Mouse (Mus musculus) urinary bladder, postnatal 36 days (tissue): ENCODE measurements around the gene Nosip.

Source experiments
- DNase-seq, 2 experiments: peaks; one replicate each; pipeline ENCODE4 v3.0.0; 2022; ENCODE audit warnings: low spot score in 2 of 2, mixed read lengths in 1 of 2

Nosip gene

GRCm38 (mm10) chr7:45035631-45036030, 26.6 kb upstream of the Nosip start:
- no peak for DNase-seq

- no peak for DNase-seq
Measured at GRCm38 (mm10) chr7:45036702-45037101, 25.5 kb upstream of the Nosip start.

GRCm38 (mm10) chr7:45037720-45038361, 24.4 kb upstream of the Nosip start:
- no peak for DNase-seq

GRCm38 (mm10) chr7:45038411-45038810, 23.8 kb upstream of the Nosip start:
- no peak for DNase-seq

GRCm38 (mm10) chr7:45040851-45041250, 21.4 kb upstream of the Nosip start:
- no peak for DNase-seq

GRCm38 (mm10) chr7:45043307-45043706, 18.9 kb upstream of the Nosip start:
- no peak for DNase-seq

- no peak for DNase-seq
Measured at GRCm38 (mm10) chr7:45045741-45046140, 16.5 kb upstream of the Nosip start.

- no peak for DNase-seq
Measured at GRCm38 (mm10) chr7:45046853-45047350, 15.3 kb upstream of the Nosip start.

- no peak for DNase-seq
Measured at GRCm38 (mm10) chr7:45047491-45047890, 14.7 kb upstream of the Nosip start.

- no peak for DNase-seq
Measured at GRCm38 (mm10) chr7:45048001-45048890, 14.0 kb upstream of the Nosip start.

- no peak for DNase-seq
Measured at GRCm38 (mm10) chr7:45048923-45049657, 13.1 kb upstream of the Nosip start.

GRCm38 (mm10) chr7:45050945-45051600, 11.2 kb upstream of the Nosip start:
- DNase-seq = peak; percentile 23 to 55

GRCm38 (mm10) chr7:45051601-45051974, 10.6 kb upstream of the Nosip start:
- DNase-seq = no peak

- peak; percentile 26 to 41 for DNase-seq
Measured at GRCm38 (mm10) chr7:45052181-45052861, 9.9 kb upstream of the Nosip start.

GRCm38 (mm10) chr7:45052862-45053116, 9.4 kb upstream of the Nosip start, which contains the start of gene Prr12:
Prr12 (minus strand) TSS chr7:45052881.
- peak in 1 of 2 experiments; percentile 13 for DNase-seq

- DNase-seq = peak; percentile 69 to 70
Measured at GRCm38 (mm10) chr7:45053117-45053930, 8.9 kb upstream of the Nosip start.

GRCm38 (mm10) chr7:45053931-45054510, 8.2 kb upstream of the Nosip start:
- peak; percentile 93 to 95 for DNase-seq

- no peak for DNase-seq
Measured at GRCm38 (mm10) chr7:45056329-45056971, 5.8 kb upstream of the Nosip start.

- DNase-seq = no peak
Measured at GRCm38 (mm10) chr7:45056972-45057348, 5.3 kb upstream of the Nosip start.
